Mouse (Mus musculus) embryonic stem cell, embryonic (primary cell): ENCODE results near the gene Cnpy4.

Experiments used
- CTCF ChIA-PET, 4 experiments: fragments of 300-600 bp in 2 of 4; fragments of 350-600 bp in 2 of 4; sonication (Branson Sonifier 250); formaldehyde crosslinking; loops; one replicate each; lab custom pipeline; 2022; ENCODE audit warnings: inconsistent platforms in 2 of 4; lab: Charles Lee
- POLR2A ChIA-PET, 4 experiments: fragments of 300-600 bp in 2 of 4; fragments of 350-600 bp in 2 of 4; sonication (Branson Sonifier 250); formaldehyde crosslinking; loops; one replicate each; lab custom pipeline; 2022; ENCODE audit warnings: antibody characterized with exemption in 4 of 4, inconsistent platforms in 1 of 4; lab: Charles Lee

Gene Cnpy4

GRCm38 (mm10) chr5:138186950-138187638 lies at the start of gene Cnpy4, which contains the start of gene Taf6:
Gene Cnpy4 (plus strand): TSS chr5:138187485.
Gene Taf6 (minus strand): TSS chr5:138187451.
- ChIA-PET POLR2A (interaction anchor here (0.6 to 12.3 kb wide), 40 partner anchors 8 to 980 kb away, joined by 3 to 288 read pairs (median 4); partner anchors contain the start of genes Cops6 (in 3 of the 4), Mcm7 (in 3 of the 4), Zfp113 (in 3 of the 4) and Ap4m1 (in 2 of the 4)), CTCF (interaction anchor here (0.5 to 1.0 kb wide), 8 partner anchors 12 to 900 kb away, joined by 3 to 8 read pairs (median 3); partner anchors contain the start of gene Ache (in 1 of the 4))

DNA sequence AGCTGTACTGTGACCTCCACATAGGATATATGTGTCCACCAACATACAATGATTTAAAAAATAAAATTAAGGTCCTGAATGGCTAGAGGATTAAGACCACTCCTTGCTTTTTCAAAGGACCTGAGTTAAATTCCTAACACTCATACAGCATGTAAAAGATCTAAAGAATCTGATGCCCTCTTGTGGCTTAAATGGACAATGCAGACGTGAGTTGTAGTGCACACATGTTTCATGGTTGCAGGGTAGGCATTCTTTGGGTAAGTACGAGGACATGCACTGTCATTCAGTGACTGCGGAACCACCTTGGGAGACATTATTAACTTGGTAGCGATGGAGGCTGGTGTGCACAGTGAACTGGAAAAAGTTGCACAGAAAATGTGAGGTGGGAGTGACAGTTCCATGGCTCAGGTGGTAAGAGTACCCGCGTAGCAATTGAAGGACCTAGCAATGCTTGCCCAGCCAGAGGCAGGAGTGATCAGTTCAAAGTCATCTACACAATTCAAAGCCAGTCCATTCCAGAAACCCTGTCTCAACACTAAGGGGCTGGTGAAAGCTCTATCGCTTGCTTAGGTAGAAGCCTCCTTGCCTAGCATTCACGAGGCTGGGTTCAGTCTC lies 49.2 kb upstream of the Cnpy4 start:
- CTCF ChIA-PET, result interaction anchor here in 1 of 4 experiments (1.7 kb wide), 1 partner anchor 252 kb away, joined by 3 read pairs; no protein-coding TSS in a partner anchor
- POLR2A ChIA-PET, result interaction anchor here in 2 of 4 experiments (0.6 to 1.0 kb wide), 4 partner anchors 12 to 362 kb away, joined by 3 read pairs; partner anchors contain the start of gene Zscan21 (in 1 of the 2)

DNA sequence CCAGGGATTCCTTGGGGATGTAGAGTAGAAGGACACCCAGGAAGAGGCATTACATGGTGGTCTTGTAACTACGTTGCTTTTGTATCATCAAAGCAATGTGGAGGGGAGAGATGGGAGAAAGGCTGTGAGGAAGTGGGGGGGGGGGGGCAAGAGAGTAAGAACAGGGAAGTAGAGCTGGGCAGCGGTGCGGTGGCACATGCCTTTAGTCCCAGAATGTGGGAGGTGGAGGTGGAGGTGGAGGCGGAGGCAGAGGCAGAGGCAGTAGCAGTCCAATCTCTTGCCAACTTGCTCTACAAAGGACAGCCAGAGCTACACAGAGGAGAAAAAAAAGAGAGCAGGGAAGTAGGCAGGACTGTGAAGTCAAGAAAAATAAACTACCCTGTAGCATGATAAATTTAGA lies 48.7 kb upstream of the Cnpy4 start:
- CTCF ChIA-PET, result interaction anchor here in 2 of 4 experiments (0.6 to 1.7 kb wide), 3 partner anchors 47 to 680 kb away, joined by 3 to 6 read pairs (median 3); no protein-coding TSS in a partner anchor
- POLR2A ChIA-PET, result interaction anchor here in 3 of 4 experiments (0.6 to 1.2 kb wide), 6 partner anchors 20 to 564 kb away, joined by 3 read pairs; partner anchors contain the start of genes Cops6 (in 1 of the 3) and Zscan21 (in 1 of the 3)

- ChIA-PET CTCF (no interaction called here), POLR2A (interaction anchor here in 2 of 4 experiments (0.9 to 17.7 kb wide), 10 partner anchors 11 to 519 kb away, joined by 3 to 476 read pairs (median 6); partner anchors contain the start of genes Ap4m1 (in 2 of the 2), Mcm7 (in 2 of the 2), Cnpy4 (in 1 of the 2) and Taf6 (in 1 of the 2))
These were observed 32.9 kb upstream of the Cnpy4 start for GRCm38 (mm10) chr5:138154390-138154789.

GRCm38 (mm10) chr5:138155443-138155976 lies 31.8 kb upstream of the Cnpy4 start, which contains the start of gene Zfp113:
Gene Zfp113 (minus strand): TSS chr5:138155744.
- POLR2A ChIA-PET, result interaction anchor here in 3 of 4 experiments (0.5 to 17.7 kb wide), 33 partner anchors 9 to 520 kb away, joined by 3 to 476 read pairs (median 4); partner anchors contain the start of genes Ap4m1 (in 3 of the 3), Cnpy4 (in 3 of the 3), Mcm7 (in 3 of the 3) and Taf6 (in 3 of the 3)
- CTCF ChIA-PET, result interaction anchor here in 2 of 4 experiments (0.6 to 1.4 kb wide), 8 partner anchors 65 to 396 kb away, joined by 3 to 6 read pairs (median 3); no protein-coding TSS in a partner anchor

- ChIA-PET CTCF (interaction anchor here in 2 of 4 experiments (0.6 to 1.3 kb wide), 6 partner anchors 15 to 827 kb away, joined by 3 to 5 read pairs (median 3); partner anchors contain the start of gene Slc12a9 (in 1 of the 2)), POLR2A (interaction anchor here (0.6 to 17.7 kb wide), 37 partner anchors 9 to 1092 kb away, joined by 3 to 476 read pairs (median 5); partner anchors contain the start of genes Ap4m1 (in 4 of the 4), Mcm7 (in 4 of the 4), Cnpy4 (in 3 of the 4) and Taf6 (in 3 of the 4))
These were observed 27.0 kb upstream of the Cnpy4 start for GRCm38 (mm10) chr5:138160224-138160762.

DNA sequence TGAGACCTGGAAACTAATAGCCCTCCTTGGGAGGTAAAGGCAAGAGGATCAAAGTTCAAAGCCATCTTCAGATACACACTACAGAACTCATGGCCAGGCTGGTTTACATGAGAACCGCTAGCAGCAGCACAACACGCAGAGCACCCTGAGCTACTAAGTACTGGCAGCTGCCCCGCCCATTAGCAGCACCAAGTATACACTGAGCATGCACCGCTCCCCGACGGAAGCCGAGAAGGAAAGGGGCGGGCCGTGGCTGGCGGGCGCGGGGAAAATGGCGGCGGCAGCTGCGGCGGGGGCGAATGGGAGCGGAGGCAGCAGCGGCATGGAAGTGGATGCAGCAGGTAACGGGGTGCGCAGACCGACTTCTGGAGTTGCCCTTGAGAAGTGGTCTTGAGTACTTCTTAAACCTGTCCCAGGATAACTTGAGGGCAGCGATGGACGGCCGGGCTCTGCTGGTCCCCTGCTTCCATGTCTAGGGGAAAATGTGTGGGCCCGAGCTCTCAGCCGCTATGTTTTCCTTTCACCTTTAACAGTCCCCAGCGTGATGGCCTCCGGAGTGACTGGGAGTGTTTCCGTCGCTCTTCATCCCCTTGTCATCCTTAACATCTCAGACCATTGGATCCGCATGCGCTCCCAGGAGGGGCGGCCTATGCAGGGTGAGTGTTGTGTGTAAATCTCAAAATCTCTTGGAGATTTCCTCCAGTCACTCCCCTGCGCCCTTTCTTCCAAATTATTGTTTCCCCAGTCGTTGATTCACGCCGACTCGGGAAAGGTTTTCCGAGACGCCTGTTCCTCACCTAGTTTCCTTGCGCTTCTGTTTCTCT lies 26.2 kb upstream of the Cnpy4 start, which contains the start of gene Cops6:
Cops6 (plus strand) TSS at position 230 of the 824 bp plus-strand sequence.
- POLR2A ChIA-PET, result interaction anchor here (0.6 to 17.7 kb wide), 37 partner anchors 8 to 1091 kb away, joined by 3 to 476 read pairs (median 5); partner anchors contain the start of genes Ap4m1 (in 4 of the 4), Mcm7 (in 4 of the 4), Cnpy4 (in 3 of the 4) and Taf6 (in 3 of the 4)
- CTCF ChIA-PET, result interaction anchor here in 3 of 4 experiments (0.6 to 1.4 kb wide), 8 partner anchors 14 to 828 kb away, joined by 3 to 5 read pairs (median 3); partner anchors contain the start of genes Slc12a9 (in 1 of the 3) and Zkscan1 (in 1 of the 3)

GRCm38 (mm10) chr5:138163046-138163445 lies 24.2 kb upstream of the Cnpy4 start:
- POLR2A ChIA-PET, result interaction anchor here (0.7 to 17.7 kb wide), 18 partner anchors 11 to 783 kb away, joined by 3 to 476 read pairs (median 4); partner anchors contain the start of genes Cnpy4 (in 4 of the 4), Taf6 (in 4 of the 4), Ap4m1 (in 3 of the 4) and Mcm7 (in 3 of the 4)
- CTCF ChIA-PET, result no interaction called here

DNA sequence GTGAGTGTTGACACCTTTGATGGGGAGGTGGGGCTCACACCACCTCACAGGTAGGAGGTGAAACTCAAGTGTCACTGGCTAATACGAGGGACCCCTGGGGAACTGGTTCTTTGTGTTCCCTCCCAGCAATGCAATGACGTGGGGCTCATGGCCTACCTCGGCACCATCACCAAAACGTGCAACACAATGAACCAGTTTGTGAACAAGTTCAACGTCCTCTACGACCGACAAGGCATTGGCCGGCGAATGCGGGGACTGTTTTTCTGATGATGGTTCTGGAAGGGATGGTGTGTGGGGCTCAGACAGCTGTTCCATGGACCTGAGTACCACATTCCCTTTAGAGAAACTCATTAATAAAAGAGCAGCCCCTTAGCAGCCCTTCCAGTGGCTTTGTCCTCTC lies 23.7 kb upstream of the Cnpy4 start:
- POLR2A ChIA-PET, result interaction anchor here (0.6 to 17.7 kb wide), 17 partner anchors 8 to 385 kb away, joined by 3 to 476 read pairs (median 4); partner anchors contain the start of genes Ap4m1 (in 3 of the 4), Mcm7 (in 3 of the 4), Cnpy4 (in 2 of the 4) and Taf6 (in 2 of the 4)
- CTCF ChIA-PET, result no interaction called here

DNA sequence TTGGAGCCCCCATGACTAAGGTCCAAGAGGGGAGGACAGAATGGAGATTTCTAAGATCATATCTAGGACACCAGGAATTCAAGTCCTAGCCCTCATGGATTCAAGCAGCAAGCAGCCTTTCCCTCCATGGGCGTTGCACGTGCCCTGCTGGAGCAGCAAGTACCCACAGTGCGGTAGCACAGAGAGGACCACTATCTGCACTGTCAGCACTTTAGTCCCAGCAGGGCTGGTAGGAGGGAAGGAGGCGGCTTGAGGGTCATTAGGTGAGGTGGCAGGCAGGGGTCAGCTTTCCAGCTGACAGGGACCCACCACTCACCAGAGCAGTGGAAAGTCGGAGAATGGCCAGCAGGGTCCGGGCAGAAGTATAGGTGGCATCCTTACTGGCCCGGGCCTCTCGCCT lies 21.7 kb upstream of the Cnpy4 start:
- POLR2A ChIA-PET, result interaction anchor here (0.9 to 17.7 kb wide), 10 partner anchors 8 to 22 kb away, joined by 3 to 476 read pairs (median 4); partner anchors contain the start of genes Cnpy4 (in 3 of the 4), Taf6 (in 3 of the 4), Ap4m1 (in 2 of the 4) and Mcm7 (in 2 of the 4)
- CTCF ChIA-PET, result no interaction called here

- POLR2A ChIA-PET, result interaction anchor here (0.5 to 17.7 kb wide), 28 partner anchors 3 to 826 kb away, joined by 3 to 476 read pairs (median 4); partner anchors contain the start of genes Cops6 (in 3 of the 4), Cnpy4 (in 2 of the 4), Mblac1 (in 2 of the 4) and Taf6 (in 2 of the 4)
- CTCF ChIA-PET, result interaction anchor here in 1 of 4 experiments (0.6 kb wide), 1 partner anchor 52 kb away, joined by 3 read pairs; no protein-coding TSS in a partner anchor
These were observed 16.2 kb upstream of the Cnpy4 start for GRCm38 (mm10) chr5:138170936-138171561.

DNA sequence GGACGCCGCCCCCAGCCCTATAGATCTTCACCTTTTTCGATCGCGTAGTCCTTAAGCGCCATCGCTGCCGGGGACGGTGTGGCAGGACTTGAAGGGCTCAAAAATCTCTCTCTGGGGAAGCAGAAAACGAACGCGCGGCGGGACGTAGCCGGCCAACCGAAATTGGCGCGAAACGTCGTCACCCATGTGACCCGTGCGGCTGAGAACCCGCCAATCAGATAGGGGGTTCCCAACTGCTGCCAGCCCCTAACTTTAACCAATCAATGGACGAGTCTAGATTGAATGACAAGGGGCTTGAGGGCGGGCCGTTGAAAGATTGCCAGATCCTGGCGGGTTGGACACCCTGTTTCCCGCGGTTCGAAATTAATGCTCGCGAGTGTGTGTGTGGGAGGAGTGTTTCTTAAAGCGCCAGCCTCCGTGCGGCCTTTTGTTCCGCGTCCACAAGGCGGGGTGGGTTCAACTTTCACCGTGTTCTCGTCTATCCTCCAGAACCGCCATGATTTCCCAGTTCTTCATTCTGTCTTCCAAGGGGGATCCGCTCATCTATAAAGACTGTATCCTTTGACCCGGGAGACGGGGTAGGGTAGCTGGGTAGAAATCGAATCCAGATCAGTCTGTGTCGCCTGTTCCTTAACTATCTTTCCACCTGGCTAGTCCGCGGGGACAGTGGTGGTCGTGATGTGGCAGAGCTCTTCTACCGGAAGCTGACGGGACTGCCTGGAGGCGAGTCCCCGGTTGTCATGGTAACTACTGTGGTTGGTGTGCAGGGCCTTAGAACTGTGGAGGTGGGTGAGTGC lies 15.4 kb upstream of the Cnpy4 start, which contains the start of the genes Ap4m1 and Mcm7:
Ap4m1 (plus strand) TSS at position 308 of the 797 bp plus-strand sequence.
Mcm7 (minus strand) TSS at position 728 of the 797 bp plus-strand sequence.
- POLR2A ChIA-PET, result interaction anchor here (0.7 to 13.1 kb wide), 25 partner anchors 9 to 826 kb away, joined by 3 to 476 read pairs (median 5); partner anchors contain the start of genes Cops6 (in 4 of the 4), Cnpy4 (in 3 of the 4), Taf6 (in 3 of the 4) and Zfp113 (in 3 of the 4)
- CTCF ChIA-PET, result interaction anchor here in 1 of 4 experiments (0.6 kb wide), 1 partner anchor 659 kb away, joined by 3 read pairs; no protein-coding TSS in a partner anchor

DNA sequence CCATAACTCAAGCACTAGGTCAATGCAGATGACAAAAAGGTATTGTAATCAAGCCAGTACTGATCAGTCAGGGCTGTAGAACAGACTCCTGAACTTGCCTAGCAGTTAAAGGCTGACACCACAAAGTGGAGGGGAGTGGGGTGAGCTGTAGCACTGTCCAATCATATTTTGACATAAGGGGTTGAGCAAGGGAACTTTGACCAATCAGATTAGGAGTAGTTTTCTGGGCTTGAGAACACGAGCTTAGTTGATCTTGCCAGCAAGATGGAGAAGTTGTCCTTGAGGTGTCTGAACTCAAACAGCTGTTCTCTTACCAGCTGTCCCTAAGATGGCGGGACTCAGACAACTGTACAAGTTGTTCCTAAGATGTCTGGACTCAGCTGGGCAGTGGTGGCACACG lies 14.1 kb upstream of the Cnpy4 start:
- ChIA-PET CTCF (no interaction called here), POLR2A (interaction anchor here (0.6 to 13.1 kb wide), 26 partner anchors 10 to 1554 kb away, joined by 3 to 476 read pairs (median 7); partner anchors contain the start of genes Cops6 (in 4 of the 4), Cnpy4 (in 3 of the 4), Taf6 (in 3 of the 4) and Zfp113 (in 3 of the 4))
